Mouse (Mus musculus) myocyte (in vitro differentiated cells): ENCODE data around the gene Dennd6a.

Experiments used
- CEBPB ChIP-seq: IDR thresholded peaks from 2 replicates; pipeline ENCODE4 v1.6.1; 2011; ENCODE audit warnings: mild to moderate bottlenecking, moderate library complexity; ENCODE audit not compliant: poor library complexity, insufficient read depth, severe bottlenecking
- E2F4 ChIP-seq: IDR thresholded peaks from one replicate; pipeline ENCODE4 v1.6.1; 2011; ENCODE audit warnings: mild to moderate bottlenecking, control low read depth, moderate library complexity; ENCODE audit not compliant: insufficient read depth
- MAX ChIP-seq: IDR thresholded peaks from one replicate; pipeline ENCODE4 v1.6.1; 2011; ENCODE audit warnings: low read depth, mild to moderate bottlenecking, control low read depth
- MYOG ChIP-seq, 3 experiments: IDR thresholded peaks; one replicate each; pipeline ENCODE4 v1.6.1; 2011; ENCODE audit warnings: control low read depth in 2 of 3, low read depth in 2 of 3, mild to moderate bottlenecking in 2 of 3; ENCODE audit not compliant: insufficient read length in 2 of 3, control insufficient read depth in 1 of 3, insufficient read depth in 1 of 3
- POLR2A ChIP-seq: IDR thresholded peaks from one replicate; pipeline ENCODE4 v1.6.1; 2011; ENCODE audit warnings: low read depth, mild to moderate bottlenecking, control low read depth, moderate library complexity; ENCODE audit not compliant: insufficient read length
- POLR2AphosphoS2 ChIP-seq: IDR thresholded peaks from one replicate; pipeline ENCODE4 v1.6.1; 2011; ENCODE audit warnings: low read depth, control low read depth; ENCODE audit not compliant: insufficient read length
- REST ChIP-seq: IDR thresholded peaks from one replicate; pipeline ENCODE4 v1.6.1; 2011; ENCODE audit warnings: mild to moderate bottlenecking, control low read depth, moderate library complexity; ENCODE audit not compliant: insufficient read depth, insufficient read length
- SRF ChIP-seq: IDR thresholded peaks from one replicate; pipeline ENCODE4 v1.6.1; 2011; ENCODE audit warnings: low read depth; ENCODE audit not compliant: control insufficient read depth, insufficient read length
- TCF12 ChIP-seq: IDR thresholded peaks from one replicate; pipeline ENCODE4 v1.6.1; 2011; ENCODE audit warnings: mild to moderate bottlenecking, control low read depth; ENCODE audit not compliant: poor library complexity, insufficient read depth, severe bottlenecking
- TCF3 ChIP-seq: IDR thresholded peaks from one replicate; pipeline ENCODE4 v1.6.1; 2011; ENCODE audit warnings: low read depth, control low read depth; ENCODE audit not compliant: insufficient read length
- USF1 ChIP-seq: IDR thresholded peaks from one replicate; pipeline ENCODE4 v1.6.1; 2011; ENCODE audit warnings: low read depth, mild to moderate bottlenecking, control low read depth, moderate library complexity

DNA sequence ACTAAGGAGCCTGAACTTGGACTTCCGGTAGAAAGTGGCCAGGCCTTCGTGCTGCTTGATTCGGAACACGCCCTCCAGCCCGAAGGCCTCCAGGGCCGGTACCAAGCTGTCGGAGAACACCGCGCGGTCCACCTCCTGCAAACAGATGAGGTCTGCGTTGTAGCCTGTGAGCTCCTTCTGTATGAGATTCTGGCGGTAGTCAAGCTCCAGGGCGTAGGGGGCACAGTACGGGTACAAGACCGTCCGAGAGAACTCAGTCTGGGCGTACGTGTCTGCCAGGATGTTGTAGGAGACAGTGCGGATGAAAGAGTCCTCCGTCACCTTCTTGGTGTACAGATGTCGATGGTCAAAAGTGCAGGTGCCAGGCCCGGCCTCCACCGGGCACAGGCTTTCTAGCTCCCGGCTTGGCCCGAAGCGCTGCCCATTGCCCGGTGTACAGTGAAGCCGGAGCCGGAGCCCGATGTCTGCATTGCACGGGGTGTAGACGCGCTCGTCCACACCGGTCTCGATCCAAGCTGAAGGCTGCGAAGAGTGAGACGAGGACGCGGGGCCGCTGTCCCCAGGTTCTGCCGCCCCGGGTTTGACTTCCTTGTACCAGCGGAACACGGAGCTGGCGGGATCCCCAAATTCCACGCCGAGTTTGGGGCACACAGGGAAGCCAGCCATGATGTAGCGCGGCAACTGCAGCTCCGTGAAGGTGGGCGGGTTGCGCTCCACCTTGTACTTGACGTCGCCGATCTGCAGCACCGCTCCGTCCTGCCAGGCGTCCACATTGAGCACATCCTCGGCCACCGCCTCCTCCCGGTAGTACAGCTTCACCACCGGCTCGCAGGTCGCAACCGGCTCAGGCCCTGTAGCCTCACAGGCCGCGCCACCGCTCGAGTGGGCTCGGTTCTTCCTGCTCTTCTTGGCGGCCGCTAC is 95.0 kb downstream of the Dennd6a start:
- TF ChIP-seq E2F4 (no peak), POLR2A (no peak), SRF (no peak), MAX (no peak), REST (no peak), MYOG (IDR thresholded peaks at IDR 0.05; ENCODE audit: control insufficient read depth in 1 of 3, insufficient read depth in 1 of 3, insufficient read length in 2 of 3, low read depth in 2 of 3) (no peak), USF1 (no peak), TCF12 (no peak), POLR2AphosphoS2 (no peak), TCF3 (no peak), CEBPB (no peak)
